Mouse (Mus musculus) CH12.LX (cell line): Measurements from ENCODE around the gene Ets2. TPM values are rescaled to one million over a fixed set of nuclear protein-coding genes. Genes with fewer than 3 reads are reported as not detected.
A peak's percentile ranks its signal among the peaks of the same experiment; 100 is the strongest.

ENCODE experiments used
- DNase-seq: peaks from one replicate; pipeline ENCODE4 v3.0.0-alpha.2; 2013; ENCODE audit errors: extremely low read depth
- H3K27ac ChIP-seq: 2 replicates; pipeline ENCODE4 v1.5.1; 2012; ENCODE audit warnings: low read depth, mild to moderate bottlenecking, control low read depth, moderate library complexity; ENCODE audit not compliant: insufficient read depth
- H3K27me3 ChIP-seq: replicated peaks from 2 replicates; pipeline ENCODE3; 2012; ENCODE audit warnings: inconsistent platforms
- H3K36me3 ChIP-seq, 2 experiments: replicated peaks in 1 of 2; 2 replicates each; pipeline versions ENCODE3 to v1.6.1; 2012; ENCODE audit warnings: inconsistent platforms in 1 of 2, low read length in 1 of 2, mild to moderate bottlenecking in 1 of 2, mixed read lengths in 1 of 2, moderate library complexity in 1 of 2; ENCODE audit not compliant: control insufficient read depth in 1 of 2, insufficient read depth in 1 of 2
- H3K4me1 ChIP-seq, 2 experiments: 2 replicates each; pipeline ENCODE4 v1.6.1; 2012; ENCODE audit warnings: inconsistent platforms in 1 of 2, moderate library complexity in 1 of 2; ENCODE audit not compliant: insufficient read depth in 2 of 2, control insufficient read depth in 1 of 2
- H3K4me2 ChIP-seq: 2 replicates; pipeline ENCODE4 v1.6.1; 2012; ENCODE audit warnings: low read depth, mild to moderate bottlenecking, control low read depth; ENCODE audit not compliant: poor library complexity, insufficient read depth, severe bottlenecking
- H3K4me3 ChIP-seq, 3 experiments: fragments of 150-350 bp in 1 of 3; sonication (generic) in 1 of 3; replicated peaks in 1 of 3; 2 replicates each; pipeline versions ENCODE3 to v1.5.1; 2011 to 2012; ENCODE audit warnings: low read depth in 2 of 3, low read length in 2 of 3, mild to moderate bottlenecking in 2 of 3, moderate library complexity in 2 of 3, control low read depth in 1 of 3, improper control_type of control experiment in 1 of 3, inconsistent platforms in 1 of 3, mixed read lengths in 1 of 3; ENCODE audit not compliant: poor library complexity in 1 of 3
- H3K79me2 ChIP-seq: replicated peaks from 2 replicates; pipeline ENCODE4 v1.6.1; 2012; ENCODE audit warnings: mild to moderate bottlenecking, moderate library complexity; ENCODE audit not compliant: control insufficient read depth, poor library complexity, insufficient read depth, severe bottlenecking; ENCODE audit errors: extremely low read depth
- H3K9ac ChIP-seq: 2 replicates; pipeline ENCODE4 v1.6.1; 2012; ENCODE audit warnings: low read depth, mild to moderate bottlenecking, control low read depth, moderate library complexity; ENCODE audit not compliant: insufficient read depth
- H3K9me3 ChIP-seq: replicated peaks from 2 replicates; pipeline ENCODE3; 2012; ENCODE audit warnings: low read length, inconsistent platforms, mixed read lengths
- BHLHE40 ChIP-seq: IDR thresholded peaks from 2 replicates; pipeline ENCODE4 v1.6.1; 2011; ENCODE audit warnings: mild to moderate bottlenecking, low read depth, low read length, improper control_type of control experiment
- CTCF ChIP-seq, 2 experiments: IDR thresholded peaks in 1 of 2; conservative IDR thresholded peaks in 1 of 2; 2 replicates each; pipeline ENCODE4 v1.5.1; 2011 to 2012; ENCODE audit warnings: low read depth in 2 of 2, low read length in 2 of 2, improper control_type of control experiment in 1 of 2, inconsistent platforms in 1 of 2, mild to moderate bottlenecking in 1 of 2, moderate library complexity in 1 of 2
- E2F4 ChIP-seq: IDR thresholded peaks from 2 replicates; pipeline ENCODE4 v1.6.1; 2011; ENCODE audit warnings: low read depth, low read length, improper control_type of control experiment; ENCODE audit not compliant: insufficient replicate concordance
- HCFC1 ChIP-seq: IDR thresholded peaks from 2 replicates; pipeline ENCODE4 v1.6.1; 2012; ENCODE audit warnings: low read depth, mild to moderate bottlenecking, inconsistent platforms, low read length, improper control_type of control experiment
- JUND ChIP-seq: conservative IDR thresholded peaks from 2 replicates; pipeline ENCODE4 v1.6.1; 2011; ENCODE audit warnings: low read depth, low read length, improper control_type of control experiment
- MEF2A ChIP-seq: IDR thresholded peaks from 2 replicates; pipeline ENCODE4 v1.6.1; 2014; ENCODE audit warnings: low read depth, mild to moderate bottlenecking, inconsistent platforms, low read length, improper control_type of control experiment, borderline replicate concordance
- MXI1 ChIP-seq: IDR thresholded peaks from 2 replicates; pipeline ENCODE4 v1.6.1; 2011; ENCODE audit warnings: mild to moderate bottlenecking, low read depth, low read length, improper control_type of control experiment
- NELFE ChIP-seq: IDR thresholded peaks from 2 replicates; pipeline ENCODE4 v1.6.1; 2011; ENCODE audit warnings: low read depth, low read length, improper control_type of control experiment
- PAX5 ChIP-seq: IDR thresholded peaks from 2 replicates; pipeline ENCODE4 v1.6.1; 2012; ENCODE audit warnings: low read length, inconsistent platforms, mixed read lengths
- POLR2A ChIP-seq: IDR thresholded peaks from 2 replicates; pipeline ENCODE4 v1.6.1; 2011; ENCODE audit warnings: low read depth, mild to moderate bottlenecking, improper control_type of control experiment, low read length
- POLR2AphosphoS2 ChIP-seq: IDR thresholded peaks from 2 replicates; pipeline ENCODE4 v1.6.1; 2011; ENCODE audit warnings: low read depth, low read length, improper control_type of control experiment
- SMC3 ChIP-seq: IDR thresholded peaks from 2 replicates; pipeline ENCODE4 v1.6.1; 2011; ENCODE audit warnings: low read depth, low read length, improper control_type of control experiment
- ZMIZ1 ChIP-seq: IDR thresholded peaks from 2 replicates; pipeline ENCODE4 v1.6.1; 2012; ENCODE audit warnings: low read depth, mild to moderate bottlenecking, inconsistent platforms, low read length, improper control_type of control experiment
- ZNF384 ChIP-seq: IDR thresholded peaks from 2 replicates; pipeline ENCODE4 v1.6.1; 2012; ENCODE audit warnings: low read depth, low read length, improper control_type of control experiment, inconsistent platforms
- dilution Hi-C: fragments of 300-500 bp; cut with MboI; formaldehyde crosslinking; loops from 2 replicates; pipeline ENCODE4 v1.14.3; 2020; ENCODE audit warnings: low sequenced_read_pairs; ENCODE audit not compliant: extremely low pct_unique_long_range_greater_than_20kb, extremely low pct_ligation_motif_present
- in situ Hi-C: fragments of 300-500 bp; cut with MboI; formaldehyde crosslinking; loops from 3 replicates; pipeline ENCODE4 v1.14.3; 2019; ENCODE audit warnings: low sequenced_read_pairs, low pct_ligation_motif_present, low pct_unique_long_range_greater_than_20kb, mixed read lengths
- polyA plus RNA-seq: library from polyadenylated mRNA; unstranded; fragments of >175 nt; gene quantifications from 2 replicates; pipeline ENCODE4 v1.2.1, GENCODE M21; 2012; ENCODE audit warnings: low read depth; ENCODE audit not compliant: insufficient read length
- total RNA-seq, 2 experiments: library from RNA; depleted of rRNA; stranded (reverse); fragments of 300-350 nt in 1 of 2; fragments of >200 nt in 1 of 2; gene quantifications; 2 replicates each; pipeline ENCODE4 v1.2.3; 2012 to 2014

Ets2 gene
- total and polyA plus RNA-seq, 3 experiments: 42.0 to 51.2 (median 43.2) TPM

DNA sequence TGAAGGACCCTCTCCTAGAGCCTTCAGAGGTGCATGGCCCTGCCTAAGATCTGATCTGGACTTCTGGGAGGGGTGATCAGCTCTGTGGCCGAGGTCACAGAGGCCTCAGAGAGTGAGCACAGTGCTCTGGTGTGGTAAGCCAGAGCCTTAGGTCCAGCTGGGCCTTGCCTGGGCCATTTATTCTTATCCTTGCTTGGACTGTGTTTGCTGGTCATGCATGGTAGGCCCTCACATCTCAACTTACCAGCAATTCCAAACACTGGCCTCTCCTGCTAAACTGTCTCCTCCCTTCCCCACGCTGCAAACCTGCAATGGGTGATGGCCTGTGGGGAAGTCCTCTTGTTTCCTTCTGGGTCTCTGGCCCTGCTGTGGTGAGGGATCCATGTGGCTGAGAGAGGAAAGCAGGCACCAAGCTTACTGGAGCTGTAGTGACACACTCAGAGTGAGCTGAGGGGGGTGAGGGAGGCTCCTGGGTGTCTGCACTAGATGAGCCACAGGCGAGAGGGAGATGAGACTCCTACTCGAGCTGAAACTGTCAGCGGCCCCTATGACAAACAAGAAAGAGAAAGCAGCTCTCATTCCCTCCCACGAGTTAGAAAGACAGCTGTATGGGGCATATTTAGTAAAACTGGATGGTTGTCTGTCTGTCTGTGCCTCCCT, 36.3 kb upstream of the Ets2 start:
- Histone ChIP-seq H3K9me3 (no peaks in the 10 kb centered on the region), H3K27ac (no peak overlapping the region), H3K4me2 (no peak overlapping the region), H3K36me3 (no peaks in the 10 kb centered on the region), H3K27me3 (no peaks in the 10 kb centered on the region), H3K79me2 (no peaks in the 10 kb centered on the region), H3K4me3 (no peak overlapping the region), H3K4me1 (peaks cover 0 to 2% of the 10 kb centered on the region in 2 experiments; a peak in 1 of 4 replicates), H3K9ac (no peak overlapping the region)
- in situ Hi-C loops: no loop called here
- dilution Hi-C loops: no loop called here
- no peak for DNase-seq
- TF ChIP-seq ZMIZ1 (no peak), MXI1 (no peak), E2F4 (no peak), SMC3 (no peak), HCFC1 (no peak), ZNF384 (no peak), POLR2A (no peak)

DNA sequence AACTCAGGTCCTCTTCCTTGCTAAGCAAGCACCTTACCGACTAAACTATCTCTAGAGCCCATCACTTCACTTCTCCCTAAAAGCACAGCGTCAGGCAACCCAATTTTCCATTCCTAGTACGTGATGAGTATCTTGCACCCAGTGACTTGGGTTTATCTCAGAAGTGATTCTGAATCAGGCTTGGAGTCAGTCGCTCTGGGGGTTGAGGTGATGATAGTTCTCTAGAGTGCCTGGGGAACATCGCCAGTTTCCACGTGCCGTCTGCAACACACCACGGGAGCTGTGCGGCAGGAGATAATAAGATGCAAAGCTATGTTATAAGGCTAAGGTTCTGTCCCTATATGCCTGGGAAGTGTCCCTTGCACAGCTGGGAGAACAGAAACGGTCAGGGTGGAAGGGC, 35.6 kb upstream of the Ets2 start:
- H3K79me2 ChIP-seq: no peaks in the 10 kb centered on the region
- dilution Hi-C loops (no loop called here), in situ Hi-C loops (no loop called here)
- no peak overlapping the region for H3K27ac ChIP-seq
- H3K27me3 ChIP-seq: no peaks in the 10 kb centered on the region
- no peak for DNase-seq
- H3K4me2 ChIP-seq: no peak overlapping the region
- no peaks in the 10 kb centered on the region for H3K9me3 ChIP-seq
- H3K4me1 ChIP-seq: peaks cover 0 to 2% of the 10 kb centered on the region in 2 experiments; a peak in 1 of 4 replicates
- H3K36me3 ChIP-seq: no peaks in the 10 kb centered on the region
- no peak overlapping the region for H3K9ac ChIP-seq
- TF ChIP-seq PAX5 (no peak), MEF2A (no peak), POLR2AphosphoS2 (no peak), BHLHE40 (no peak), CTCF (conservative IDR thresholded peaks at IDR 0.05 in 1 of 2, IDR thresholded peaks at IDR 0.05 in 1 of 2; ENCODE audit: low read depth in 2 of 2, low read length in 2 of 2) (no peak), ZMIZ1 (no peak)
- H3K4me3 ChIP-seq: no peak overlapping the region

GRCm38 (mm10) chr16:95667395-95668150, 34.3 kb upstream of the Ets2 start:
- no peak overlapping the region for H3K9ac ChIP-seq
- H3K4me1 ChIP-seq: peaks cover 0 to 2% of the 10 kb centered on the region in 2 experiments; a peak in 1 of 4 replicates
- TF ChIP-seq BHLHE40 (peak; percentile 60), NELFE (no peak), JUND (no peak)
- dilution Hi-C loops: no loop called here
- no peak for DNase-seq
- H3K79me2 ChIP-seq: no peaks in the 10 kb centered on the region
- H3K27me3 ChIP-seq: no peaks in the 10 kb centered on the region
- no peaks in the 10 kb centered on the region for H3K36me3 ChIP-seq
- no peak overlapping the region for H3K4me2 ChIP-seq
- no peaks in the 10 kb centered on the region for H3K9me3 ChIP-seq
- no peak overlapping the region for H3K4me3 ChIP-seq
- in situ Hi-C loops: no loop called here
- H3K27ac ChIP-seq: no peak overlapping the region
